Mouse (Mus musculus) E14TG2a.4 (cell line): ENCODE results near the gene Acoxl.

Experiments
- H3K27me3 ChIP-seq: 2 replicates; pipeline ENCODE4 v1.6.1; 2014; ENCODE audit warnings: low read length, control low read depth; ENCODE audit not compliant: insufficient read depth
- H3K36me3 ChIP-seq: 2 replicates; pipeline ENCODE4 v1.6.1; 2014; ENCODE audit warnings: low read length, control low read depth; ENCODE audit not compliant: insufficient read depth
- H3K4me1 ChIP-seq: replicated peaks from 2 replicates; pipeline ENCODE4 v1.6.1; 2014; ENCODE audit warnings: low read depth, low read length, control low read depth
- H3K4me3 ChIP-seq: replicated peaks from 2 replicates; pipeline ENCODE4 v1.5.1; 2014; ENCODE audit warnings: mild to moderate bottlenecking, low read length
- H3K9me3 ChIP-seq: 2 replicates; pipeline ENCODE4 v1.6.1; 2014; ENCODE audit warnings: low read length, control low read depth
- CTCF ChIP-seq: conservative IDR thresholded peaks from 2 replicates; pipeline ENCODE4 v1.5.1; 2014; ENCODE audit warnings: low read length
- NANOG ChIP-seq: IDR thresholded peaks from 2 replicates; pipeline ENCODE4 v1.6.1; 2014; ENCODE audit warnings: borderline replicate concordance, low read length, mixed read lengths
- POU5F1 ChIP-seq: IDR thresholded peaks from 2 replicates; pipeline ENCODE4 v1.6.1; 2014; ENCODE audit warnings: low read length, borderline replicate concordance

The Acoxl gene

GRCm38 (mm10) chr2:127926679-127927324 is 88.1 kb downstream of the Acoxl start:
- Histone ChIP-seq H3K27me3 (no peaks in the 10 kb centered on the region), H3K9me3 (no peaks in the 10 kb centered on the region), H3K4me1 (peaks cover 22% of the 10 kb centered on the region), H3K36me3 (no peaks in the 10 kb centered on the region), H3K4me3 (no peak overlapping the region)
- TF ChIP-seq CTCF (no peak), NANOG (no peak), POU5F1 (no peak)

- H3K27me3 ChIP-seq = no peaks in the 10 kb centered on the region
- TF ChIP-seq CTCF (no peak), POU5F1 (no peak), NANOG (no peak)
- H3K9me3 ChIP-seq = no peaks in the 10 kb centered on the region
- H3K4me3 ChIP-seq = no peak overlapping the region
- H3K36me3 ChIP-seq = no peaks in the 10 kb centered on the region
- peaks cover 16% of the 10 kb centered on the region for H3K4me1 ChIP-seq
These were observed 89.0 kb downstream of the Acoxl start for GRCm38 (mm10) chr2:127927452-127928273.

GRCm38 (mm10) chr2:127928279-127928678 is 89.6 kb downstream of the Acoxl start:
- H3K36me3 ChIP-seq = no peaks in the 10 kb centered on the region
- H3K4me3 ChIP-seq = no peak overlapping the region
- no peaks in the 10 kb centered on the region for H3K27me3 ChIP-seq
- TF ChIP-seq NANOG (no peak), POU5F1 (no peak), CTCF (no peak)
- H3K9me3 ChIP-seq = no peaks in the 10 kb centered on the region
- H3K4me1 ChIP-seq = peaks cover 14% of the 10 kb centered on the region

- Histone ChIP-seq H3K4me3 (no peak overlapping the region), H3K9me3 (no peaks in the 10 kb centered on the region), H3K36me3 (no peaks in the 10 kb centered on the region), H3K4me1 (peaks cover 14% of the 10 kb centered on the region), H3K27me3 (no peaks in the 10 kb centered on the region)
- no peak for TF ChIP-seq NANOG
These were observed 90.2 kb downstream of the Acoxl start for GRCm38 (mm10) chr2:127928871-127929270.

GRCm38 (mm10) chr2:127929939-127930715 is 91.5 kb downstream of the Acoxl start:
- TF ChIP-seq NANOG (no peak), POU5F1 (no peak), CTCF (no peak)
- H3K36me3 ChIP-seq = no peaks in the 10 kb centered on the region
- no peaks in the 10 kb centered on the region for H3K9me3 ChIP-seq
- H3K4me1 ChIP-seq = peaks cover 14% of the 10 kb centered on the region
- no peaks in the 10 kb centered on the region for H3K27me3 ChIP-seq
- no peak overlapping the region for H3K4me3 ChIP-seq

- no peaks in the 10 kb centered on the region for H3K9me3 ChIP-seq
- peaks cover 14% of the 10 kb centered on the region for H3K4me1 ChIP-seq
- H3K36me3 ChIP-seq = no peaks in the 10 kb centered on the region
- no peak for TF ChIP-seq POU5F1
- TF ChIP-seq CTCF = no peak
- TF ChIP-seq NANOG = no peak
- no peak overlapping the region for H3K4me3 ChIP-seq
- no peaks in the 10 kb centered on the region for H3K27me3 ChIP-seq
These were observed 92.9 kb downstream of the Acoxl start for GRCm38 (mm10) chr2:127931576-127931975.

- no peaks in the 10 kb centered on the region for H3K36me3 ChIP-seq
- no peaks in the 10 kb centered on the region for H3K27me3 ChIP-seq
- peaks cover 4% of the 10 kb centered on the region; the same call in 1 of the 2 replicates for H3K4me1 ChIP-seq
- TF ChIP-seq NANOG = no peak
- TF ChIP-seq POU5F1 = no peak
- TF ChIP-seq CTCF = no peak
- H3K9me3 ChIP-seq = peaks cover 5% of the 10 kb centered on the region
- no peak overlapping the region for H3K4me3 ChIP-seq
These were observed 94.9 kb downstream of the Acoxl start for GRCm38 (mm10) chr2:127933531-127933931.

- H3K36me3 ChIP-seq = no peaks in the 10 kb centered on the region
- no peaks in the 10 kb centered on the region for H3K27me3 ChIP-seq
- H3K4me3 ChIP-seq = no peak overlapping the region
- H3K9me3 ChIP-seq = peaks cover 5% of the 10 kb centered on the region
- no peak for TF ChIP-seq POU5F1
- no peak for TF ChIP-seq NANOG
- no peak; the same call in 1 of the 2 replicates for TF ChIP-seq CTCF
- H3K4me1 ChIP-seq = no peaks in the 10 kb centered on the region
These were observed 98.4 kb downstream of the Acoxl start for GRCm38 (mm10) chr2:127937079-127937478.

GRCm38 (mm10) chr2:127939206-127939605 is 100.5 kb downstream of the Acoxl start:
- Histone ChIP-seq H3K27me3 (no peaks in the 10 kb centered on the region), H3K36me3 (no peaks in the 10 kb centered on the region), H3K4me1 (no peaks in the 10 kb centered on the region), H3K4me3 (no peak overlapping the region), H3K9me3 (peaks cover 5% of the 10 kb centered on the region)
- TF ChIP-seq POU5F1 = no peak
- TF ChIP-seq NANOG = no peak
- no peak for TF ChIP-seq CTCF
